Mouse (Mus musculus): Measurements from ENCODE around the gene Isg20. TPM values are rescaled to one million over a fixed set of nuclear protein-coding genes. Genes with fewer than 3 reads are reported as not detected.

The Isg20 gene
- total RNA-seq, 2 experiments from 2014 or later = 0.60 to 1.1 TPM

DNA sequence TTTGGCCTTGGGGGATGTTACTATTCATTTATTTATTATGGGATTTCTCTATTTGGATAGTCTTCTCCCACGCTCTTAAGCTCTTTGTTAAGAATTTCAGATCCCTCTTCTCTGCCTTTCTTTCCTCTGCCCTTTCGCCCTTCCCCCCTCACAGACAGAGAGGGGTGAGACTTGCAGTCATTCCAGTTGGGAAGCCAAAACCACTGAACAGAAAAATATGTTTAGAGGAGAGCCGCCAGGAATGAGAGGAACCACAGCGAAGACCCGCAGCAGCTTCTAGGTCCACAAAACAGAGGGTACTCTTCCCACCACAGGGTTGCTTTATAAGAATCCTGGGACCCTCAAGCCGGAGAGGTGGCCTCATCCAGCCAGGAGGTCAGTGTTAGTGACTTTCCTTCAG is 41.4 kb downstream of the Isg20 start:
- DNase-seq (ENCODE audit: low spot score in 2 of 2) = no peak

DNA sequence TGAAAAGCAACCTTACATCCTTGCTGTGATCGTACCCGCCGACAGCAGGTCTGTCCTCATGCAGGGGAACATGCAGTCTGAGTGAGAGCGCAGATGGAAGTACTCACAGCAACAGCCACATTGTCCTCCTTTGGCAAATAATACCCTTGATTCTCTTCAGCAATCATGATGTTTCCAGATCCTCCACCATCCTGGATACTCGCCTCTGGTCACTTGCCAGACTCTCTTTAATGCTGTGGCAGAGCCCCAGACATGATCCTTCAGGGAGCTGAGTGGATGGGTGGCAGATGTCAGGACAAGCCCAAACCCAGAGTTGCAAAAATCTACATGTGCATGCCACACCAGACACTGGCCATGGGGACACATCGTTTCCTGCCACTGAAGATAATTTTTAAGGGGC is 41.9 kb downstream of the Isg20 start:
- peak; percentile 41 to 55 for DNase-seq (ENCODE audit: low spot score in 2 of 2)

DNA sequence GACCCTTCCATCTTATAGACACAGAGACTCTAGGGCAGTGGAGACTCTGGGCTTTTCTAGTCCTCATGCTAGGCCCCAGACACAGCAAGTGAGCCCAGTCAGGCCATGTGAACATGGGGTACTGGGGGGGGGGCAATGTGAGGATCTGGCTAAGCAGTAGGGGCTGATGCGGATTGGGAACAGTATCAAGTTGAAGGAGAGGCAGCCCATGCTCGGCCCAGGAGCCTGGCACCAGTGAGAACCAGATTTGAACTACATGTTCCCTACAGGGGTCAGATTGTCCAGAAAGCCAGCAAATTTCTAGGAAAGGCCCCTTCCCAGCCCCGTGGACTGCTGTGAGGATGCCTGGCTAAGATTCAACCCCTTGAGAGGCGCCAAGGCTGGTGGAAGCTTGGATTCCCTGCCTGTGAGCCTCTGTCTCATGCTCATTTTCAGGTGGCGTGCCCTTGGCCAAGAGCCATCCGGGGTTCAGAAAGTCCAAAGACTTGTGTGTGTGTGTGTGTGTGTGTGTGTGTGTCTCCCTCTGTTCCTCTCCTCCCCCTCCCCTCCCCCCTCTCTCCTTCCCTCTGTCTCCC is 45.4 kb downstream of the Isg20 start:
- DNase-seq (ENCODE audit: low spot score in 2 of 2) = no peak

DNA sequence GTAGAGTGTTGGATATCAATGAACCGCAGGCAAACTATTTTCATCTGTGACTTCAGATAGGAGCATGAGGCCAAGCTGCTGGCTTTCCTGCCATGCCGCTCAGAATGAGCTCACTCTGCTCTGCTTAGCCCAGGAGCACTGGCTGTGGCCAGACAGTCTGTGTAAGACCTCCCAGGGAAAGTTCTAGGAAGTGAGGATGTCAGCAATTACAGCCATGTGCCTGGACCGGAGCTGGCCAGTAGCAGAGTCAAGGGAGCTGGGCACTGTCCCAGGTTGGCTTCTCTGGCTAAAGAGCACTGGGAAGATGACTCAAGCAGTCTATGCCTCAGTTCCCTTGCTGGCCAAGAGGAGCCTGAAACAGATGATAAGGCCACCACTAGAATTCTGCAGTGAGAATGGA is 50.7 kb downstream of the Isg20 start:
- no peak for DNase-seq (ENCODE audit: low spot score in 2 of 2)

Small RNA genes within 50 kb of the gene (microRNA-seq; reads per million reads assigned to microRNA genes)
- 253 to 291 reads per million in 2 experiments for gene Mir7-2

Other genes with a start within 250 kb of the Isg20 start
- gene Ntrk3, start 175.4 kb upstream of the Isg20 start, total RNA-seq (2021) = 100 to 1,000 TPM; 198 to 199 TPM
- 10 to 100 TPM; 33.0 to 43.2 TPM for gene Mrps11, start 130.3 kb upstream of the Isg20 start, total RNA-seq (2021)
- gene Mrpl46, start 129.9 kb upstream of the Isg20 start, total RNA-seq (2021) = 10 to 100 TPM; 27.0 to 28.2 TPM
- gene Det1, start 66.2 kb upstream of the Isg20 start, total RNA-seq (2021) = 1 to 10 TPM; 6.3 to 6.4 TPM
- gene Aen, start 17.6 kb upstream of the Isg20 start, total RNA-seq (2021) = 10 to 100 TPM; 27.3 to 27.4 TPM
- 1 to 10 TPM; 5.3 to 5.4 TPM for gene Acan, start 140.1 kb downstream of the Isg20 start, total RNA-seq (2021)
- gene Hapln3, start 217.6 kb downstream of the Isg20 start, total RNA-seq (2021) = 1 to 10 TPM; 4.1 to 4.5 TPM
- 100 to 1,000 TPM; 136 to 141 TPM for gene Mfge8, start 235.6 kb downstream of the Isg20 start, total RNA-seq (2021)